Mouse (Mus musculus) lung, postnatal 0 days (tissue): Measurements from ENCODE around the gene Ints14. TPM values are rescaled to one million over a fixed set of nuclear protein-coding genes. Genes with fewer than 3 reads are reported as not detected.

Experiments used
- ATAC-seq: fragments of 200-750 bp; cut with Nextera tagmentation; 2 replicates; pipeline ENCODE4 v1.8.0; 2017; ENCODE audit warnings: moderate library complexity
- DNase-seq: peaks from one replicate; pipeline ENCODE4 v3.0.0-alpha.2; 2016; ENCODE audit warnings: low spot score
- H3K27ac ChIP-seq: fragments of 300-500 bp; sonication (generic); 2 replicates; pipeline ENCODE4 v1.5.1; 2014; ENCODE audit warnings: antibody characterized with exemption, mild to moderate bottlenecking, low read length, mixed read lengths
- H3K27me3 ChIP-seq: fragments of 300-500 bp; sonication (generic); replicated peaks from 2 replicates; pipeline ENCODE4 v1.6.1; 2014; ENCODE audit warnings: low read length, mixed read lengths; ENCODE audit not compliant: insufficient read depth
- H3K36me3 ChIP-seq: fragments of 300-500 bp; sonication (generic); 2 replicates; pipeline ENCODE4 v1.6.1; 2014; ENCODE audit warnings: low read length, mixed read lengths; ENCODE audit not compliant: insufficient read depth
- H3K4me1 ChIP-seq: fragments of 300-500 bp; sonication (generic); 2 replicates; pipeline ENCODE4 v1.6.1; 2014; ENCODE audit warnings: antibody characterized with exemption, low read depth, low read length, mixed read lengths; ENCODE audit not compliant: insufficient read depth
- H3K4me2 ChIP-seq: fragments of 300-500 bp; sonication (generic); replicated peaks from 2 replicates; pipeline ENCODE4 v1.6.1; 2014; ENCODE audit warnings: low read depth, mild to moderate bottlenecking, low read length, moderate library complexity, mixed read lengths
- H3K4me3 ChIP-seq: fragments of 300-500 bp; sonication (generic); 2 replicates; pipeline ENCODE4 v1.5.1; 2014; ENCODE audit warnings: low read depth, low read length
- H3K9ac ChIP-seq: fragments of 300-500 bp; sonication (generic); replicated peaks from 2 replicates; pipeline ENCODE4 v1.6.1; 2014; ENCODE audit warnings: low read depth, mild to moderate bottlenecking
- H3K9me3 ChIP-seq: fragments of 300-500 bp; sonication (generic); 2 replicates; pipeline ENCODE4 v1.6.1; 2016; ENCODE audit warnings: low read length, mixed read lengths
- CTCF ChIP-seq: IDR thresholded peaks from 2 replicates; pipeline ENCODE4 v1.5.1; 2016; ENCODE audit warnings: antibody characterized with exemption, mild to moderate bottlenecking
- EP300 ChIP-seq: IDR thresholded peaks from 2 replicates; pipeline ENCODE4 v1.6.1; 2016; ENCODE audit warnings: antibody characterized with exemption, mild to moderate bottlenecking, control low read depth
- WGBS: fragments of 180-500 bp; shearing (Covaris S2); extraction: QIAGEN DNeasy Blood & Tissue Kit; methylation state at CpG from one replicate; pipeline ENCODE4 v1.1.7; 2014; 5-methylcytosine and 5-hydroxymethylcytosine counted together
- polyA plus RNA-seq: library from polyadenylated mRNA; unstranded; fragments of >200 nt; fragmentation: Nextera tagmentation; extraction: Ambion mirVana; gene quantifications from 2 replicates; pipeline ENCODE4 v1.2.1, GENCODE M21; 2015

The Ints14 gene
- polyA plus RNA-seq, 1 experiment from 2014 or later, result 25.5 TPM

DNA sequence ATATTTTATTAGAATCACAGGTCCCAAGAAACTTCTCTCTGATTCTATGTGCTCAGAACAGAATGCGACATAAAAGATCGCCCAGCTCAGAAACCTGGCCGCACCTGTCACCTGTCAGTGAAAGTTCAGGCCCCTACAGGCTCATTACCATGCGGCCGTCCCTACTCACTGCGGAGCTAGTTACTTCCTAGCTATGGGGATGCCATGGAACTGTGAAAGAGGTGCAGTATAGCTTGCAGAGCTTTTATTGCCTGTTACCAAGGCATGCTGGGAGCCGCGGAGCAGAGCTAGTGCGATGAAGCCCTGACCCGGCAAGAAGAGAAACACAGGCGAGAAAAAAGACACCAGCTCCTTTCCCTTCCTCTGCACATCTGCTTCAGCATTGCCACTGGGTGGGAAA is 16.7 kb upstream of the Ints14 start:
- WGBS, result 36% methylated on average over 11 of the region's 11 CpGs
- Histone ChIP-seq H3K36me3 (no peaks in the 10 kb centered on the region), H3K27me3 (no peaks in the 10 kb centered on the region), H3K27ac (no peak overlapping the region), H3K9ac (no peak overlapping the region), H3K4me1 (0 out of 2 replicates have a peak, but pooled peaks cover 2% of the 10 kb centered on the region), H3K4me3 (no peak overlapping the region), H3K4me2 (no peak overlapping the region), H3K9me3 (no peaks in the 10 kb centered on the region)
- ATAC-seq (no peak), DNase-seq (no peak)
- TF ChIP-seq EP300 (no peak), CTCF (no peak)

GRCm38 (mm10) chr9:64947483-64948095 is 13.1 kb upstream of the Ints14 start:
- no peak overlapping the region for H3K4me3 ChIP-seq
- H3K9ac ChIP-seq, result no peak overlapping the region
- WGBS, result 85% methylated on average over 9 of the region's 9 CpGs
- TF ChIP-seq EP300 (no peak), CTCF (no peak)
- H3K4me1 ChIP-seq, result no peaks in the 10 kb centered on the region
- DNase-seq (no peak), ATAC-seq (no peak)
- H3K36me3 ChIP-seq, result no peaks in the 10 kb centered on the region
- no peak overlapping the region for H3K27ac ChIP-seq
- H3K27me3 ChIP-seq, result no peaks in the 10 kb centered on the region
- H3K4me2 ChIP-seq, result no peak overlapping the region
- H3K9me3 ChIP-seq, result no peaks in the 10 kb centered on the region

DNA sequence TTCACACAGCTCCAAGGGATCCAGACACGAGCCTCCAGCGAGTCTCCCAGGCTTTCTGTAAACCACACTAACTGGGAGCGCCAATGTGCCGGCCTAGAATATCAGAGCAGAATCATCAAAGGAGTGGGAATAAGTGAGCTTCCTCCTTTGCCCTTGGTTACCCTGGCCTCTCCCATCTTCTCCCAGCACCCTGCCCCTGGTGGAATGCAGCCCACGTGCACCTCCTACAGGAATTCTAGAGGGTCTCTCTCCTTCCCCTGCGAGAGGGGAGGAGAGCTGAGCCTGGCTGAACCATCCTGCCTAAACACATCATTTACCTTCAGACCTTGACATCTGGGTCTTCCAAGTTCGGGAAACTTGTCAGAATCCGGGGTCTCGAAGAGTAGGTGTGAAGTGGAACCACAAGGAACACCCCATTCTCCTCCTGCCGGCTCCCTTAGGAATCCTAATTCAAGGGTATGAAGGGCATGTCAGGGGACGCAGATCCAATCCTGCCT is 9.5 kb upstream of the Ints14 start, which contains the start of gene Slc24a1:
Slc24a1 (minus strand) TSS at position 447 of the 497 bp plus-strand sequence.
- DNase-seq, result no peak
- Histone ChIP-seq H3K4me1 (no peaks in the 10 kb centered on the region), H3K27me3 (no peaks in the 10 kb centered on the region), H3K4me2 (no peak within 1 kb of the TSS), H3K9me3 (no peaks in the 10 kb centered on the region), H3K4me3 (no peak within 1 kb of the TSS), H3K27ac (no peak within 1 kb of the TSS), H3K36me3 (no peaks in the 10 kb centered on the region), H3K9ac (no peak within 1 kb of the TSS)
- no peak for ATAC-seq
- 28% methylated on average over 11 of the region's 11 CpGs for WGBS
- TF ChIP-seq EP300 (no peak), CTCF (peak; percentile 29)

GRCm38 (mm10) chr9:64952055-64952454 is 8.7 kb upstream of the Ints14 start:
- TF ChIP-seq CTCF (no peak), EP300 (no peak)
- no peak overlapping the region for H3K27ac ChIP-seq
- H3K4me3 ChIP-seq, result no peak overlapping the region
- DNase-seq (no peak), ATAC-seq (peak; percentile 38; the same call in 1 of the 2 replicates)
- no peaks in the 10 kb centered on the region for H3K27me3 ChIP-seq
- H3K4me1 ChIP-seq, result no peaks in the 10 kb centered on the region
- no peak overlapping the region for H3K9ac ChIP-seq
- no peaks in the 10 kb centered on the region for H3K9me3 ChIP-seq
- no peak overlapping the region for H3K4me2 ChIP-seq
- H3K36me3 ChIP-seq, result no peaks in the 10 kb centered on the region
- 7% methylated on average over 5 of the region's 5 CpGs for WGBS

- Histone ChIP-seq H3K4me1 (no peaks in the 10 kb centered on the region), H3K9ac (no peak overlapping the region), H3K4me2 (peak overlapping the region; percentile 22; the same call in 1 of the 2 replicates), H3K36me3 (no peaks in the 10 kb centered on the region), H3K27ac (0 out of 2 replicates have a peak overlapping the region, but pooled peaks have one; percentile 5), H3K9me3 (no peaks in the 10 kb centered on the region), H3K27me3 (no peaks in the 10 kb centered on the region), H3K4me3 (no peak overlapping the region)
- DNase-seq (peak; percentile 69), ATAC-seq (peak; percentile 89)
- TF ChIP-seq CTCF (no peak), EP300 (peak; percentile 38; the same call in 1 of the 2 replicates)
- 35% methylated on average over 7 of the region's 7 CpGs for WGBS
Observed at GRCm38 (mm10) chr9:64953190-64953589, 7.5 kb upstream of the Ints14 start.

DNA sequence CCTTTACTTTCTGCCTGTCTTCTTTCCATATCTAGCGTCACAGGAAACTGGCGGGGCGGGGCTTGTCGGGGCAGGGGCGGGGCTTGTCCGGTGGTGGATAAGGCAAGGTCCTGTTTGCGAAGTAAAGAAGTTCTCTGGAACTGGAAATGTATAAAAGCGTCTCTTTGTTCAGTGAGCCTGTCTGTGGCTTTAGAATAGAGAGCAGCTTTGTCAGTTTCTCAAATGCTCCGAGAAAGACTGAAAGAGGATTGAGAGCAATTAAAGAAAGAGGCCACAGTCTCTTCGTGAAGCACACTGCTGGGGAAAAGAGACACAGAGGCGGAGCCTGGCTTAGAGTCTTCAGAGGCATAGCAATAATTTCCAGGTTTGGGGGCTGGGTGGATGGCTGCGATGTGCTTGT is 4.4 kb upstream of the Ints14 start:
- DNase-seq (peak; percentile 48), ATAC-seq (no peak)
- peak overlapping the region; percentile 5; the same call in 1 of the 2 replicates for H3K4me2 ChIP-seq
- H3K4me1 ChIP-seq, result peaks cover 2% of the 10 kb centered on the region; the same call in 1 of the 2 replicates
- H3K27ac ChIP-seq, result no peak overlapping the region
- no peak overlapping the region for H3K9ac ChIP-seq
- WGBS, result 23% methylated on average over 12 of the region's 12 CpGs
- H3K9me3 ChIP-seq, result no peaks in the 10 kb centered on the region
- H3K4me3 ChIP-seq, result no peak overlapping the region
- H3K27me3 ChIP-seq, result no peaks in the 10 kb centered on the region
- no peaks in the 10 kb centered on the region for H3K36me3 ChIP-seq
- TF ChIP-seq EP300, result no peak
- no peak for TF ChIP-seq CTCF
